Mouse (Mus musculus) kidney, postnatal 4 days (tissue): ENCODE measurements around the gene Gm20388.
"Not testable (repeated sequence)": the region's sequence is repeated elsewhere in the genome, so short reads cannot be mapped to it uniquely, and the experiment has no call there.

Experiments
- DNase-seq, 2 experiments: peaks; one replicate each; pipeline ENCODE4 v3.0.0; 2021; ENCODE audit warnings: mixed read lengths in 2 of 2

Gene Gm20388

GRCm38 (mm10) chr8:124173688-124174087 is 4263.0 kb downstream of the Gm20388 start:
- DNase-seq = no peak

GRCm38 (mm10) chr8:124176133-124176532 is 4265.5 kb downstream of the Gm20388 start:
- no peak for DNase-seq

- not testable (repeated sequence) for DNase-seq
Measured at GRCm38 (mm10) chr8:124177092-124177491, 4266.5 kb downstream of the Gm20388 start.

GRCm38 (mm10) chr8:124180681-124181445 is 4270.2 kb downstream of the Gm20388 start:
- DNase-seq = no peak

- DNase-seq = no peak
Measured at GRCm38 (mm10) chr8:124181751-124182150, 4271.1 kb downstream of the Gm20388 start.

GRCm38 (mm10) chr8:124182224-124182623 is 4271.6 kb downstream of the Gm20388 start:
- peak; percentile 22 to 50 for DNase-seq

- no peak for DNase-seq
Measured at GRCm38 (mm10) chr8:124184078-124184477, 4273.4 kb downstream of the Gm20388 start.

GRCm38 (mm10) chr8:124184507-124184906 is 4273.9 kb downstream of the Gm20388 start:
- no peak for DNase-seq

GRCm38 (mm10) chr8:124185081-124185480 is 4274.4 kb downstream of the Gm20388 start:
- DNase-seq = no peak

- no peak for DNase-seq
Measured at GRCm38 (mm10) chr8:124190388-124190787, 4279.7 kb downstream of the Gm20388 start.

- DNase-seq = no peak
Measured at GRCm38 (mm10) chr8:124192242-124192641, 4281.6 kb downstream of the Gm20388 start.

- no peak for DNase-seq
Measured at GRCm38 (mm10) chr8:124192976-124193375, 4282.3 kb downstream of the Gm20388 start.

- no peak for DNase-seq
Measured at GRCm38 (mm10) chr8:124193992-124194391, 4283.4 kb downstream of the Gm20388 start.

- DNase-seq = peak; percentile 34 to 37
Measured at GRCm38 (mm10) chr8:124196195-124196594, 4285.6 kb downstream of the Gm20388 start.

GRCm38 (mm10) chr8:124196797-124197196 is 4286.2 kb downstream of the Gm20388 start:
- DNase-seq = no peak

- no peak for DNase-seq
Measured at GRCm38 (mm10) chr8:124198230-124198629, 4287.6 kb downstream of the Gm20388 start.

- peak in 1 of 2 experiments; percentile 5 for DNase-seq
Measured at GRCm38 (mm10) chr8:124200400-124200799, 4289.8 kb downstream of the Gm20388 start.

GRCm38 (mm10) chr8:124201706-124202105 is 4291.1 kb downstream of the Gm20388 start:
- no peak for DNase-seq

- no peak for DNase-seq
Measured at GRCm38 (mm10) chr8:124202895-124203294, 4292.3 kb downstream of the Gm20388 start.

GRCm38 (mm10) chr8:124204001-124204601 is 4293.5 kb downstream of the Gm20388 start:
- DNase-seq = no peak

GRCm38 (mm10) chr8:124212148-124212547 is 4301.5 kb downstream of the Gm20388 start:
- no peak for DNase-seq

- no peak for DNase-seq
Measured at GRCm38 (mm10) chr8:124216951-124217350, 4306.3 kb downstream of the Gm20388 start.

GRCm38 (mm10) chr8:124229883-124230282 is 4319.2 kb downstream of the Gm20388 start:
- DNase-seq = no peak

- no peak for DNase-seq
Measured at GRCm38 (mm10) chr8:124230496-124231175, 4320.0 kb downstream of the Gm20388 start.
